Mouse (Mus musculus) left cerebral cortex, adult 8-10 months (tissue): ENCODE results near the gene Gdf15. TPM values are rescaled to one million over a fixed set of nuclear protein-coding genes. Genes with fewer than 3 reads are reported as not detected.

Source experiments
- DNase-seq, 2 experiments: peaks; one replicate each; pipeline ENCODE4 v3.0.0; 2022; ENCODE audit warnings: low spot score in 2 of 2
- total RNA-seq, 4 experiments: library from RNA; stranded (reverse); gene quantifications; 2 replicates each; pipeline ENCODE4 v1.2.4; 2022

Gdf15 gene
- total RNA-seq, 4 experiments from 2014 or later: not detected

- peak; percentile 93 to 94 for DNase-seq
These were observed 2.4 kb downstream of the Gdf15 start for GRCm38 (mm10) chr8:70629574-70630531.

- DNase-seq: no peak
These were observed 3.2 kb downstream of the Gdf15 start for GRCm38 (mm10) chr8:70628986-70629490.

- DNase-seq: no peak
These were observed 5.2 kb downstream of the Gdf15 start for GRCm38 (mm10) chr8:70627041-70627440.

GRCm38 (mm10) chr8:70625104-70625503 lies 7.2 kb downstream of the Gdf15 start:
- no peak for DNase-seq

GRCm38 (mm10) chr8:70622220-70622619 lies 10.0 kb downstream of the Gdf15 start:
- DNase-seq: no peak

GRCm38 (mm10) chr8:70618888-70619334 lies 13.3 kb downstream of the Gdf15 start:
- no peak for DNase-seq

- DNase-seq: no peak
These were observed 14.3 kb downstream of the Gdf15 start for GRCm38 (mm10) chr8:70617985-70618384.

- no peak for DNase-seq
These were observed 15.6 kb downstream of the Gdf15 start for GRCm38 (mm10) chr8:70616645-70617044.

- no peak for DNase-seq
These were observed 16.4 kb downstream of the Gdf15 start, which contains the start of gene Lrrc25 for GRCm38 (mm10) chr8:70615894-70616293. TSS of gene Lrrc25 (plus strand) at chr8:70616155.

- DNase-seq: no peak
These were observed 17.0 kb downstream of the Gdf15 start for GRCm38 (mm10) chr8:70615281-70615680.

GRCm38 (mm10) chr8:70614469-70614868 lies 17.8 kb downstream of the Gdf15 start:
- DNase-seq: no peak

GRCm38 (mm10) chr8:70613763-70614162 lies 18.5 kb downstream of the Gdf15 start:
- no peak for DNase-seq

- peak in 1 of 2 experiments; percentile 88 for DNase-seq
These were observed 20.4 kb downstream of the Gdf15 start for GRCm38 (mm10) chr8:70611849-70612248.

GRCm38 (mm10) chr8:70610796-70611771 lies 21.2 kb downstream of the Gdf15 start:
- peak in 1 of 2 experiments; percentile 33 for DNase-seq

- DNase-seq: peak in 1 of 2 experiments; percentile 93
These were observed 22.1 kb downstream of the Gdf15 start for GRCm38 (mm10) chr8:70609849-70610795.

- peak in 1 of 2 experiments; percentile 82 for DNase-seq
These were observed 22.8 kb downstream of the Gdf15 start for GRCm38 (mm10) chr8:70609368-70609848.

GRCm38 (mm10) chr8:70608749-70609367 lies 23.4 kb downstream of the Gdf15 start, which contains the start of gene Ssbp4:
TSS of gene Ssbp4 (minus strand) at chr8:70608872.
- peak in 1 of 2 experiments; percentile 38 for DNase-seq

- DNase-seq: peak in 1 of 2 experiments; percentile 66
These were observed 24.1 kb downstream of the Gdf15 start for GRCm38 (mm10) chr8:70607898-70608748.

- DNase-seq: no peak
These were observed 24.7 kb downstream of the Gdf15 start for GRCm38 (mm10) chr8:70607603-70607897.
